Mouse (Mus musculus): ENCODE results near the gene Mkrn2.

The Mkrn2 gene

GRCm38 (mm10) chr6:115601715-115602523 is at the start of gene Mkrn2:
TSS of gene Mkrn2 (plus strand) at chr6:115601902.
- peak; percentile 52 for DNase-seq (ENCODE audit: low read depth, low spot score)

- no peak for DNase-seq (ENCODE audit: low read depth, low spot score)
Observed at GRCm38 (mm10) chr6:115555485-115555884, 46.2 kb upstream of the Mkrn2 start.

- no peak for DNase-seq (ENCODE audit: low read depth, low spot score)
Observed at GRCm38 (mm10) chr6:115558176-115558575, 43.5 kb upstream of the Mkrn2 start.

GRCm38 (mm10) chr6:115559651-115560632 is 41.8 kb upstream of the Mkrn2 start:
- no peak for DNase-seq (ENCODE audit: low read depth, low spot score)

GRCm38 (mm10) chr6:115565479-115566045 is 36.1 kb upstream of the Mkrn2 start:
- DNase-seq (ENCODE audit: low read depth, low spot score) = no peak

GRCm38 (mm10) chr6:115574171-115574570 is 27.5 kb upstream of the Mkrn2 start:
- DNase-seq (ENCODE audit: low read depth, low spot score) = no peak

- no peak for DNase-seq (ENCODE audit: low read depth, low spot score)
Observed at GRCm38 (mm10) chr6:115577407-115577806, 24.3 kb upstream of the Mkrn2 start.

GRCm38 (mm10) chr6:115577941-115578340 is 23.8 kb upstream of the Mkrn2 start:
- no peak for DNase-seq (ENCODE audit: low read depth, low spot score)

GRCm38 (mm10) chr6:115580810-115581209 is 20.9 kb upstream of the Mkrn2 start:
- DNase-seq (ENCODE audit: low read depth, low spot score) = no peak

- no peak for DNase-seq (ENCODE audit: low read depth, low spot score)
Observed at GRCm38 (mm10) chr6:115582328-115583115, 19.2 kb upstream of the Mkrn2 start.

- no peak for DNase-seq (ENCODE audit: low read depth, low spot score)
Observed at GRCm38 (mm10) chr6:115583430-115584125, 18.1 kb upstream of the Mkrn2 start.

- DNase-seq (ENCODE audit: low read depth, low spot score) = no peak
Observed at GRCm38 (mm10) chr6:115584176-115584575, 17.5 kb upstream of the Mkrn2 start.

- no peak for DNase-seq (ENCODE audit: low read depth, low spot score)
Observed at GRCm38 (mm10) chr6:115586321-115586720, 15.4 kb upstream of the Mkrn2 start.

- no peak for DNase-seq (ENCODE audit: low read depth, low spot score)
Observed at GRCm38 (mm10) chr6:115591692-115592359, 9.9 kb upstream of the Mkrn2 start.

GRCm38 (mm10) chr6:115592458-115592857 is 9.2 kb upstream of the Mkrn2 start, which contains the start of gene Mkrn2os:
TSS of gene Mkrn2os (minus strand) at chr6:115592576.
- no peak for DNase-seq (ENCODE audit: low read depth, low spot score)

- no peak for DNase-seq (ENCODE audit: low read depth, low spot score)
Observed at GRCm38 (mm10) chr6:115593252-115593651, 8.4 kb upstream of the Mkrn2 start.

- DNase-seq (ENCODE audit: low read depth, low spot score) = no peak
Observed at GRCm38 (mm10) chr6:115594463-115594862, 7.2 kb upstream of the Mkrn2 start.

- DNase-seq (ENCODE audit: low read depth, low spot score) = no peak
Observed at GRCm38 (mm10) chr6:115595667-115596066, 6.0 kb upstream of the Mkrn2 start.

- DNase-seq (ENCODE audit: low read depth, low spot score) = no peak
Observed at GRCm38 (mm10) chr6:115601322-115601714, 384 bp upstream of the Mkrn2 start.

- DNase-seq (ENCODE audit: low read depth, low spot score) = no peak
Observed at GRCm38 (mm10) chr6:115606461-115606860, 4.8 kb downstream of the Mkrn2 start.
